Mouse (Mus musculus) B cell, adult (primary cell): Measurements from ENCODE around the gene H2-Q6. TPM values are rescaled to one million over a fixed set of nuclear protein-coding genes. Genes with fewer than 3 reads are reported as not detected.

Source experiments
- total RNA-seq: library from RNA; stranded (reverse); gene quantifications from 4 replicates; pipeline ENCODE4 v1.2.4, GENCODE M21; 2023; ENCODE audit not compliant: inconsistent age

H2-Q6 gene
- 271 to 340 TPM (median 322 TPM) in 4 replicates for total RNA-seq

GRCm38 (mm10) chr17:35424624-35425416, at the start of gene H2-Q6:
TSS of gene H2-Q6 (plus strand) at chr17:35424850.

DNA sequence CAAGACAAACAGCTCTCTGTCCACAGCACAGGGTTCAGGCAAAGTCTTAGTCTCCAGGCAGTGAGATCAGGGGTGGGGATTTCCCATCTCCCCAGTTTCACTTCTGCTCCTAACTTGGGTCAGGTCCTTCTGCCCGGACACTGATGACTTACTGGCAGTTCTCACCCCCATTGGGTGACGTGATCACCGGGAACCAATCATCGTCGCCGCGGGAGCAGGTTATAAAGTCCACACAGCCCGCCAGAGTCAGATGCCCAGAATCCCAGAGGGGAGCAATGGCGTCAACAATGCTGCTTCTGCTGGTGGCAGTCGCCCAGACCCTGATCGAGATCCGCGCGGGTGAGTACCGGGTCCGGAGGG, 45.3 kb upstream of the H2-Q6 start, which contains the start of gene H2-Q4:
Gene H2-Q4 (plus strand): TSS at position 249 of the 360 bp plus-strand sequence.

GRCm38 (mm10) chr17:35438885-35439284, 14.2 kb downstream of the H2-Q6 start, which contains the start of gene H2-Q7:
TSS of gene H2-Q7 (plus strand) at chr17:35439155.

DNA sequence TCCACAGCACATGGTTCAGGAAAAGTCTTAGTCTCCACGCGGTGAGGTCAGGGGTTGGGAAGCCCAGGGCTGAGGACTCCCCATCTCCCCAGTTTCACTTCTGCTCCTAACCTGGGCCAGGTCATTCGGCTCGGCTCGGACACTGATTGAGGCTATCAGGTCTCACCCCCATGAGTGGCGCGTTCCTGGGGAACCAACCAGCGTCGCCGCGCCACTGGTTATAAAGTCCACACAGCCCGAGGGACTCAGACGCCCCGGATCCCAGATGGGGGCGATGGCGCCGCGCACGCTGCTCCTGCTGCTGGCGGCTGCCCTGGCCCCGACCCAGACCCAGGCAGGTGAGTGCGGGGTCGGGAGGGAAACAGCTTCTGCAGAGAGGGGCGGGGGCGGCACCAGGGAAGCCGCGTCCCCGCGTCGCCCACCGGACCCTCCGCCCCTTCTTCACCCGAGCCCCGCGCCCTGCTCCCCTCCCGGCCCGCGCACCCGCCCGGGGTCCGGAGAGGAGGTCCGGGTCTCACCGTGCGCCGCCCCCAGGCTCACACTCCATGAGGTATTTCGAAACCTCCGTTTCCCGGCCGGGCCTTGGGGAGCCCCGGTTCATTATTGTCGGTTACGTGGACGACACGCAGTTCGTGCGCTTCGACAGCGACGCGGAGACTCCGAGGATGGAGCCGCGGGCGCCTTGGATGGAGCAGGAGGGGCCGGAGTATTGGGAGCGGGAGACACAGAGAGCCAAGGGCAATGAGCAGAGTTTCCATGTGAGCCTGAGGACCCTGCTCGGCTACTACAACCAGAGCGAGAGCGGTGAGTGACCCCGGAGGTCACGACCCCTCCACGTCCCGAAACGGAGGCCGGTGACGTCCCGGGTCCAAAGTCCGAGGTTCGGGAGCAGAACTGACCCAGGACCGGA, 45.4 kb downstream of the H2-Q6 start, which contains the start of gene H2-Q10:
Gene H2-Q10 (plus strand): TSS at position 248 of the 910 bp plus-strand sequence.

Other genes starting within 250 kb of the H2-Q6 start
- gene Aif1, start 248.8 kb upstream of the H2-Q6 start, total RNA-seq: 4.4 to 9.9 TPM (median 8.0 TPM) in 4 replicates
- gene Lst1, start 236.4 kb upstream of the H2-Q6 start, total RNA-seq: 38.1 to 43.3 TPM (median 40.2 TPM) in 4 replicates
- 564 to 668 TPM (median 599 TPM) in 4 replicates for gene Ltb, start 230.4 kb upstream of the H2-Q6 start, total RNA-seq
- 9.9 to 12.7 TPM (median 11.2 TPM) in 4 replicates for gene Tnf, start 222.8 kb upstream of the H2-Q6 start, total RNA-seq
- 31.8 to 44.1 TPM (median 36.1 TPM) in 4 replicates for gene Lta, start 219.5 kb upstream of the H2-Q6 start, total RNA-seq
- not detected in 4 replicates for gene Gm16181, start 204.0 kb upstream of the H2-Q6 start, total RNA-seq
- 1.6 to 2.5 TPM (median 2.1 TPM) in 4 replicates for gene Atp6v1g2, start 191.2 kb upstream of the H2-Q6 start, total RNA-seq
- 13.3 to 15.9 TPM (median 13.7 TPM) in 4 replicates for gene Nfkbil1, start 189.1 kb upstream of the H2-Q6 start, total RNA-seq
- gene Ddx39b, start 183.1 kb upstream of the H2-Q6 start, total RNA-seq: 432 to 470 TPM (median 447 TPM) in 4 replicates
- 1,753 to 1,919 TPM (median 1,880 TPM) in 4 replicates for gene H2-D1, start 162.1 kb upstream of the H2-Q6 start, total RNA-seq
- gene H2-Q1, start 104.4 kb upstream of the H2-Q6 start, total RNA-seq: 11.8 to 16.3 TPM (median 15.1 TPM) in 4 replicates
- gene H2-Q2, start 82.6 kb upstream of the H2-Q6 start, total RNA-seq: 6.7 to 12.2 TPM (median 10.3 TPM) in 4 replicates
- 342 to 364 TPM (median 361 TPM) in 4 replicates for gene H2-Q4, start 45.2 kb upstream of the H2-Q6 start, total RNA-seq
- gene H2-Q7, start 14.3 kb downstream of the H2-Q6 start, total RNA-seq: 154 to 200 TPM (median 183 TPM) in 4 replicates
- 55.8 to 66.3 TPM (median 64.4 TPM) in 4 replicates for gene H2-Q10, start 45.2 kb downstream of the H2-Q6 start, total RNA-seq
- gene Pou5f1, start 81.2 kb downstream of the H2-Q6 start, total RNA-seq: 0.63 to 0.74 TPM (median 0.67 TPM) in 3 of 4 replicates, not detected in the other
- 4.8 to 6.8 TPM (median 5.4 TPM) in 4 replicates for gene Tcf19, start 92.0 kb downstream of the H2-Q6 start, total RNA-seq
- 11.5 to 19.0 TPM (median 13.4 TPM) in 4 replicates for gene Cchcr1, start 92.2 kb downstream of the H2-Q6 start, total RNA-seq
- gene Psors1c2, start 108.4 kb downstream of the H2-Q6 start, total RNA-seq: not detected in 4 replicates
- not detected in 4 replicates for gene Cdsn, start 127.3 kb downstream of the H2-Q6 start, total RNA-seq
- gene 2300002M23Rik, start 142.6 kb downstream of the H2-Q6 start, total RNA-seq: not detected in 4 replicates
- gene Sfta2, start 176.7 kb downstream of the H2-Q6 start, total RNA-seq: not detected in 4 replicates
- not detected in 4 replicates for gene Gm9573, start 201.8 kb downstream of the H2-Q6 start, total RNA-seq
- gene Mucl3, start 218.8 kb downstream of the H2-Q6 start, total RNA-seq: not detected in 4 replicates
- 43.2 to 67.6 TPM (median 49.8 TPM) in 4 replicates for gene Vars2, start 242.7 kb downstream of the H2-Q6 start, total RNA-seq
- 17.9 to 21.2 TPM (median 19.8 TPM) in 4 replicates for gene Gtf2h4, start 248.9 kb downstream of the H2-Q6 start, total RNA-seq